In the genomic region with DNA sequence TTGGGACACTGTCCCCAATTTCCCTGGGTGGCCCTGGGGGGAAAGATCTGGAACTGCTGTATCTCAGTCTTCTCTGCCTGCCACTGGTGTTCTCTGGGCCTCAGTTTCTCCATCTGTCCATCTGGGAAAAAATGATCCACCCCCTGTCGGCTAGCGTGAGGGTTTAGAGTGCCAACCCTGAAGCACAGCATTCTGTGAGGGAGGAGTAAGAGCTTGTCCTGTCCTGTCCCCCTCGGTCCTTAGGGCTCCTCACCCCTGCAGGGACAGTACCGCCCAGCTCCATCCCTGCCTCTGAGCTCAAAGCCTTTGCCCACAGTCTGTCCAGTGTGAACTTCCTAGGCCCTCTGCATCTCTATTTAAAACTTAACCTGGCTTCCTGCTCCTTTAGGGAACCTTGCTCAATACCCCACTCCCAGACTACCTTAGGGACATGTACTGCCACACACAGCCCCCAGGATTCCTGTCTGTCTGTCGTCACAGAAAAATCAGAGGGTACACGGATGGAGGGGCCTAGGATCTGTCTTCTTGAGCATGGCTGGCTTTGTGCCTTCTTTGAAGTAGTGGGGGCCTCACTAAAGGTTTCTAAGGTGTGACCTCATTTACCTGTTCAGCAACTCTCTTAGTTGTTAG, we compare ENCODE assay signal across 12 mouse cellular contexts. TPM values are rescaled to one million over a fixed set of nuclear protein-coding genes. Genes with fewer than 3 reads are reported as not detected.
DNase-seq lines count a peak whose midpoint lies in the region; ATAC-seq and TF ChIP-seq lines count a peak whose summit lies in the region.
"Had no signal": no experiment of that assay in that cellular context is flagged by ENCODE, and none has a peak within 500 bp of the region (broad histone marks: within the 10 kb centered on the region; RNA-seq: fewer than 3 reads in every experiment).

No protein-coding gene starts in this region.

- peaks cover 56% of the 10 kb centered on the region for H3K27me3 ChIP-seq in hindbrain, embryonic 10.5 days (ENCODE audit: insufficient read depth, poor library complexity, severe bottlenecking)
- peaks cover 31% of the 10 kb centered on the region for H3K27me3 ChIP-seq in hindbrain, embryonic 14.5 days (ENCODE audit: control insufficient read depth, insufficient read depth, low read length)
- no peaks in the 10 kb centered on the region for H3K27me3 ChIP-seq in lung, embryonic 14.5 days (ENCODE audit: insufficient read depth, low read length)
- no peaks in the 10 kb centered on the region for H3K27me3 ChIP-seq in embryonic facial prominence, embryonic 15.5 days
- peaks cover 38% of the 10 kb centered on the region for H3K27me3 ChIP-seq in limb, embryonic 13.5 days
- H3K27me3 ChIP-seq: Patski had no signal

- no peak for ATAC-seq in hindbrain, embryonic 14.5 days (ENCODE audit: low FRiP score)
- ATAC-seq in lung, embryonic 14.5 days (ENCODE audit: insufficient read depth), result no peak
- ATAC-seq in embryonic facial prominence, embryonic 15.5 days (ENCODE audit: insufficient number of reproducible peaks, low FRiP score, low TSS enrichment, low read depth), result no peak
- ATAC-seq in limb, embryonic 13.5 days (ENCODE audit: low FRiP score, low read depth), result no peak
- ATAC-seq: Patski had no signal

- no peak overlapping the region for H3K9ac ChIP-seq in hindbrain, embryonic 14.5 days
- H3K9ac ChIP-seq in lung, embryonic 14.5 days, result peak overlapping the region; percentile 7; the same call in 1 of the 2 replicates
- no peak overlapping the region for H3K9ac ChIP-seq in embryonic facial prominence, embryonic 15.5 days
- H3K9ac ChIP-seq in limb, embryonic 13.5 days, result 0 out of 2 replicates have a peak overlapping the region, but pooled peaks have one; percentile 9

- 36% methylated on average over 6 of the region's 6 CpGs for WGBS in hindbrain, embryonic 10.5 days
- 56% methylated on average over 6 of the region's 6 CpGs for WGBS in hindbrain, embryonic 14.5 days
- WGBS in lung, embryonic 14.5 days, result 51% methylated on average over 6 of the region's 6 CpGs
- WGBS in lung, adult 2 months, result 65% methylated on average over 6 of the region's 6 CpGs
- WGBS in embryonic facial prominence, embryonic 15.5 days, result 45% methylated on average over 6 of the region's 6 CpGs
- WGBS in limb, embryonic 13.5 days, result 49% methylated on average over 6 of the region's 6 CpGs

- TF ChIP-seq CTCF in lung, embryonic 14.5 days (IDR thresholded peaks at IDR 0.05; ENCODE audit: low read depth), result no peak
- TF ChIP-seq CTCF in lung, adult 2 months (IDR thresholded peaks at IDR 0.05; ENCODE audit: insufficient read depth, low read length), result no peak

- peaks cover 4% of the 10 kb centered on the region; the same call in 1 of the 2 replicates for H3K9me3 ChIP-seq in hindbrain, embryonic 10.5 days
- no peaks in the 10 kb centered on the region for H3K9me3 ChIP-seq in hindbrain, embryonic 14.5 days (ENCODE audit: control insufficient read depth, low read length)
- H3K9me3 ChIP-seq in lung, embryonic 14.5 days (ENCODE audit: low read depth, low read length), result no peaks in the 10 kb centered on the region
- H3K9me3 ChIP-seq in embryonic facial prominence, embryonic 15.5 days (replicated peaks), result no peaks in the 10 kb centered on the region
- no peaks in the 10 kb centered on the region for H3K9me3 ChIP-seq in limb, embryonic 13.5 days
- H3K9me3 ChIP-seq: hindbrain, embryonic 13.5 days had no signal

- H3K36me3 ChIP-seq in hindbrain, embryonic 10.5 days, result no peaks in the 10 kb centered on the region
- H3K36me3 ChIP-seq in hindbrain, embryonic 14.5 days (replicated peaks; ENCODE audit: control insufficient read depth, insufficient read depth), result no peaks in the 10 kb centered on the region
- peaks cover 12% of the 10 kb centered on the region for H3K36me3 ChIP-seq in lung, embryonic 14.5 days (ENCODE audit: insufficient read depth)
- no peaks in the 10 kb centered on the region for H3K36me3 ChIP-seq in embryonic facial prominence, embryonic 15.5 days
- no peaks in the 10 kb centered on the region for H3K36me3 ChIP-seq in limb, embryonic 13.5 days
- H3K36me3 ChIP-seq: hindbrain, embryonic 13.5 days had no signal

- H3K4me2 ChIP-seq in hindbrain, embryonic 14.5 days (replicated peaks), result no peak overlapping the region
- H3K4me2 ChIP-seq in lung, embryonic 14.5 days, result no peak overlapping the region; the same call in 1 of the 2 replicates
- no peak overlapping the region for H3K4me2 ChIP-seq in embryonic facial prominence, embryonic 15.5 days (replicated peaks)
- 0 out of 2 replicates have a peak overlapping the region, but pooled peaks have one; percentile 3 for H3K4me2 ChIP-seq in limb, embryonic 13.5 days (replicated peaks)

- no peak for DNase-seq in hindbrain, embryonic 10.5 days (ENCODE audit: low spot score)
- DNase-seq in hindbrain, embryonic 14.5 days (ENCODE audit: low spot score), result no peak
- DNase-seq in lung, embryonic 14.5 days, result no peak
- DNase-seq in lung, adult 2 months, result no peak
- DNase-seq in adipocyte (ENCODE audit: low spot score), result no peak
- DNase-seq: lung, postnatal 36 days; midbrain, embryonic 14.5 days had no signal

- TF ChIP-seq POLR2A in lung, adult 2 months (IDR thresholded peaks at IDR 0.05; ENCODE audit: borderline replicate concordance, extremely low read depth, low read depth, low read length), result no peak

- H3K4me1 ChIP-seq in hindbrain, embryonic 10.5 days (replicated peaks), result peaks cover 81% of the 10 kb centered on the region
- peaks cover 29% of the 10 kb centered on the region; the same call in 1 of the 2 replicates for H3K4me1 ChIP-seq in hindbrain, embryonic 14.5 days (replicated peaks; ENCODE audit: control insufficient read depth, insufficient read depth, low read length)
- peaks cover 32% of the 10 kb centered on the region for H3K4me1 ChIP-seq in lung, embryonic 14.5 days (ENCODE audit: insufficient read depth)
- H3K4me1 ChIP-seq in lung, adult 2 months (ENCODE audit: control insufficient read depth, insufficient read depth, low read length), result peaks cover 32% of the 10 kb centered on the region
- H3K4me1 ChIP-seq in embryonic facial prominence, embryonic 15.5 days, result peaks cover 77% of the 10 kb centered on the region
- peaks cover 67% of the 10 kb centered on the region for H3K4me1 ChIP-seq in limb, embryonic 13.5 days

- H3K27ac ChIP-seq in hindbrain, embryonic 10.5 days, result peak overlapping the region; percentile 35
- H3K27ac ChIP-seq in hindbrain, embryonic 14.5 days, result no peak overlapping the region
- peak overlapping the region; percentile 62 for H3K27ac ChIP-seq in lung, embryonic 14.5 days (ENCODE audit: low read depth)
- peak overlapping the region; percentile 84 for H3K27ac ChIP-seq in embryonic facial prominence, embryonic 15.5 days (replicated peaks)
- no peak overlapping the region for H3K27ac ChIP-seq in limb, embryonic 13.5 days

- H3K4me3 ChIP-seq in hindbrain, embryonic 10.5 days, result no peak overlapping the region
- H3K4me3 ChIP-seq in hindbrain, embryonic 14.5 days (replicated peaks; ENCODE audit: low read length), result no peak overlapping the region
- H3K4me3 ChIP-seq in lung, embryonic 14.5 days (ENCODE audit: low read depth, low read length), result no peak overlapping the region
- no peak overlapping the region for H3K4me3 ChIP-seq in lung, adult 2 months (replicated peaks; ENCODE audit: extremely low read depth, low read depth, low read length)
- no peak overlapping the region for H3K4me3 ChIP-seq in embryonic facial prominence, embryonic 15.5 days (replicated peaks)
- no peak overlapping the region for H3K4me3 ChIP-seq in limb, embryonic 13.5 days

RNA-seq across cellular contexts. Expression of a gene that starts 1.1 kb away (rescaled TPM):
- polyA plus RNA-seq in hindbrain, embryonic 10.5 days (2016; fragmentation: Nextera tagmentation; extraction: Ambion mirVana), result 19.2 and 19.4 TPM in 2 replicates
- 10.7 and 11.2 TPM in 2 replicates for polyA plus RNA-seq in hindbrain, embryonic 14.5 days (2014; fragmentation: Nextera tagmentation; extraction: Ambion mirVana)
- polyA plus RNA-seq in lung, embryonic 14.5 days (2014; fragmentation: Nextera tagmentation; extraction: Ambion mirVana), result 93.2 and 101 TPM in 2 replicates
- polyA plus RNA-seq in lung, adult 2 months (2012; rRNA removed), result 221 and 277 TPM in 2 replicates
- polyA plus RNA-seq in embryonic facial prominence, embryonic 15.5 days (2015; fragmentation: Nextera tagmentation; extraction: Ambion mirVana), result 41.5 and 43.8 TPM in 2 replicates
- polyA plus RNA-seq in limb, embryonic 13.5 days (2015; fragmentation: Nextera tagmentation; extraction: Ambion mirVana), result 17.9 and 19.1 TPM in 2 replicates

RNA-seq across cellular contexts. Expression of a gene that starts 14.1 kb away (rescaled TPM):
- not detected in 2 replicates for polyA plus RNA-seq in hindbrain, embryonic 10.5 days (2016; fragmentation: Nextera tagmentation; extraction: Ambion mirVana)
- not detected in 2 replicates for polyA plus RNA-seq in hindbrain, embryonic 14.5 days (2014; fragmentation: Nextera tagmentation; extraction: Ambion mirVana)
- polyA plus RNA-seq in lung, embryonic 14.5 days (2014; fragmentation: Nextera tagmentation; extraction: Ambion mirVana), result 0.34 TPM in 1 of 2 replicates, not detected in the other
- 6.0 and 7.2 TPM in 2 replicates for polyA plus RNA-seq in lung, adult 2 months (2012; rRNA removed)
- 1.0 TPM in 2 replicates for polyA plus RNA-seq in embryonic facial prominence, embryonic 15.5 days (2015; fragmentation: Nextera tagmentation; extraction: Ambion mirVana)
- 0.47 and 0.53 TPM in 2 replicates for polyA plus RNA-seq in limb, embryonic 13.5 days (2015; fragmentation: Nextera tagmentation; extraction: Ambion mirVana)
- polyA plus RNA-seq: hindbrain, embryonic 13.5 days; midbrain, embryonic 14.5 days had no signal

RNA-seq across cellular contexts. Expression of a gene that starts 35.7 kb away (rescaled TPM):
- 51.1 and 60.7 TPM in 2 replicates for polyA plus RNA-seq in hindbrain, embryonic 10.5 days (2016; fragmentation: Nextera tagmentation; extraction: Ambion mirVana)
- 40.1 and 43.0 TPM in 2 replicates for polyA plus RNA-seq in hindbrain, embryonic 14.5 days (2014; fragmentation: Nextera tagmentation; extraction: Ambion mirVana)
- polyA plus RNA-seq in lung, embryonic 14.5 days (2014; fragmentation: Nextera tagmentation; extraction: Ambion mirVana), result 50.9 and 57.0 TPM in 2 replicates
- polyA plus RNA-seq in lung, adult 2 months (2012; rRNA removed), result 113 and 121 TPM in 2 replicates
- 56.0 and 62.0 TPM in 2 replicates for polyA plus RNA-seq in embryonic facial prominence, embryonic 15.5 days (2015; fragmentation: Nextera tagmentation; extraction: Ambion mirVana)
- polyA plus RNA-seq in limb, embryonic 13.5 days (2015; fragmentation: Nextera tagmentation; extraction: Ambion mirVana), result 42.0 and 46.5 TPM in 2 replicates

RNA-seq across cellular contexts. Expression of a gene that starts 38.4 kb away (rescaled TPM):
- 4.3 and 4.5 TPM in 2 replicates for polyA plus RNA-seq in hindbrain, embryonic 10.5 days (2016; fragmentation: Nextera tagmentation; extraction: Ambion mirVana)
- polyA plus RNA-seq in hindbrain, embryonic 14.5 days (2014; fragmentation: Nextera tagmentation; extraction: Ambion mirVana), result 2.5 and 2.6 TPM in 2 replicates
- 7.8 and 8.5 TPM in 2 replicates for polyA plus RNA-seq in lung, embryonic 14.5 days (2014; fragmentation: Nextera tagmentation; extraction: Ambion mirVana)
- 61.5 and 73.5 TPM in 2 replicates for polyA plus RNA-seq in lung, adult 2 months (2012; rRNA removed)
- 4.3 TPM in 2 replicates for polyA plus RNA-seq in embryonic facial prominence, embryonic 15.5 days (2015; fragmentation: Nextera tagmentation; extraction: Ambion mirVana)
- polyA plus RNA-seq in limb, embryonic 13.5 days (2015; fragmentation: Nextera tagmentation; extraction: Ambion mirVana), result 3.0 TPM in 2 replicates

RNA-seq across cellular contexts. Expression of a gene that starts 58.2 kb away (rescaled TPM):
- 0.29 and 0.38 TPM in 2 replicates for polyA plus RNA-seq in hindbrain, embryonic 10.5 days (2016; fragmentation: Nextera tagmentation; extraction: Ambion mirVana)
- 0.16 TPM in 1 of 2 replicates, not detected in the other for polyA plus RNA-seq in hindbrain, embryonic 14.5 days (2014; fragmentation: Nextera tagmentation; extraction: Ambion mirVana)
- polyA plus RNA-seq in lung, embryonic 14.5 days (2014; fragmentation: Nextera tagmentation; extraction: Ambion mirVana), result 0.18 and 0.70 TPM in 2 replicates
- 0.04 TPM in 1 of 2 replicates, not detected in the other for polyA plus RNA-seq in lung, adult 2 months (2012; rRNA removed)
- 0.71 and 0.85 TPM in 2 replicates for polyA plus RNA-seq in embryonic facial prominence, embryonic 15.5 days (2015; fragmentation: Nextera tagmentation; extraction: Ambion mirVana)
- polyA plus RNA-seq in limb, embryonic 13.5 days (2015; fragmentation: Nextera tagmentation; extraction: Ambion mirVana), result 0.34 and 0.71 TPM in 2 replicates
- polyA plus RNA-seq: brain, embryonic 14.5 days; hindbrain, embryonic 13.5 days; midbrain, embryonic 14.5 days had no signal

Comparison
In these comparisons a context has a peak if more than half of its experiments do, and no peak if none do; other contexts are left out.
1. H3K27ac ChIP-seq: peak in hindbrain, embryonic 10.5 days (single experiment), lung, embryonic 14.5 days (single experiment) and embryonic facial prominence, embryonic 15.5 days (single experiment); none in hindbrain, embryonic 14.5 days (single experiment) and limb, embryonic 13.5 days (single experiment).
2. H3K9ac ChIP-seq: peak in lung, embryonic 14.5 days (single experiment) and limb, embryonic 13.5 days (single experiment); none in hindbrain, embryonic 14.5 days (single experiment) and embryonic facial prominence, embryonic 15.5 days (single experiment).